Mouse (Mus musculus): ENCODE data around the gene Olfr169.
"Not testable (repeated sequence)": the region's sequence is repeated elsewhere in the genome, so short reads cannot be mapped to it uniquely, and the experiment has no call there.

Gene Olfr169

DNA sequence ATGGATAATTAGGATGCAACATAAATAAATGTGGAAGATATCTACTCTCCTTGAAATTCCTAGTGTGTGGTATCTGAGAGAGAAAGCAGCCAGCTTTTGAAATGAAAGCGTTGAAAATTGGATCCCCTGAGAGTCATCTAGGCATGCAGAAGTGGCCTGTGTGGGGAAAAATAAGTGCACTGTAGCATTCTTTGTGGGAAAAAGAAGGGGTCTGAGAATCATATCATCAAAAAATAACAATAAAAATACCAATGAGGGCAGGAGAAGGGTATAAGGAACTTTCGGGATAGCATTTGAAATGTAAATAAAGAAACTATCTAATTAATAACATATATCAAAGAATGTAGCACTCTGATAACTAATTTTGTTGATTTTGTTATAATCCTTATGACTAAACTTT lies at the start of gene Olfr169:
Olfr169 (minus strand) TSS at position 101 of the 400 bp plus-strand sequence.
- in situ Hi-C loops (cut with MboI; ENCODE audit: low sequenced_read_pairs) = not testable (repeated sequence)

- in situ Hi-C loops (cut with MboI; ENCODE audit: low sequenced_read_pairs) = not testable (repeated sequence)
Observed at GRCm38 (mm10) chr16:19611782-19612181, 40.2 kb upstream of the Olfr169 start, which contains the start of gene Olfr170. Gene Olfr170, minus strand, starts transcription at chr16:19611882.

GRCm38 (mm10) chr16:19603166-19603565 lies 31.6 kb upstream of the Olfr169 start:
- in situ Hi-C loops (cut with MboI; ENCODE audit: low sequenced_read_pairs) = no loop called here

DNA sequence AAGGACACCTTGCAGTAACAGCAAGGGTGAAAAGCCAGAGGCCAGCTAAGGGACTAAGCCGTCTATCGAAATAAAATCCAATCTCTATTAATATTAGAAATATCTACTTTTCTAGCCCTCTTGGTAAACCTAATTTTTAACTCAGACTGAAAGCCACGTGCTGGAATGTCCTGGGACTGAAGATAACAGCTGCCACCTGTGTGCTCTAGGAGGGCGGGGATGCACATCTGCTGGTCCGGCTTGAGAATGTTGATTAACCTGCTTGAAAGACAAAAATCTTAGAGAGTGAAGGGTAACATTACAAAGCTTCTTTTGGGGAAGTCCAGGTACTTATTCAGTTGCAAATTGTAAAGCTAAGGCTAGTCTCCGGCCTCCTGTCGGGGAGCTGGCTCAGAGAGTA lies 18.2 kb downstream of the Olfr169 start:
- in situ Hi-C loops (cut with MboI; ENCODE audit: low sequenced_read_pairs) = not testable (repeated sequence)

DNA sequence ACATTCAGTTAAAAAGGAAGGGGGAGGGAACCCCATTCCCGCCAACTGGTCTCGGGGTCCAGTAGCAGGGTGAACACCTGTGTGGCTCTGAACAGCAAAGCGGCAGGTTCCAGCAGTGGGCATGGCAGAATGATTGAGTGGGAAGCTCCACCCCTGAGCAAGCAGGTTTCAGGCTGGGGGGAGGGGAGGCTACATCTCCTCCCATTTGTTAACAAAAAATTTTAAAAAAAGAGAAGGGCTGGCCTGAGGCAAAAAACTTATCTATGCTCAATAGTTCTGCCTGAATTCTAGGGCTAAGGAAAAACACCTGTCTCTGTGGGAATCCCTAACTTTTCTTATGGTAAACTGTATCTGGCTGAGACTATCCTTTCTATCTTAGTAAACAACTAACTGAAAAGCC lies 19.4 kb downstream of the Olfr169 start:
- in situ Hi-C loops (cut with MboI; ENCODE audit: low sequenced_read_pairs) = not testable (repeated sequence)

GRCm38 (mm10) chr16:19535455-19535854 lies 36.2 kb downstream of the Olfr169 start, which contains the start of gene Olfr168:
Gene Olfr168, minus strand, starts transcription at chr16:19535555.
- in situ Hi-C loops (cut with MboI; ENCODE audit: low sequenced_read_pairs) = no loop called here

DNA sequence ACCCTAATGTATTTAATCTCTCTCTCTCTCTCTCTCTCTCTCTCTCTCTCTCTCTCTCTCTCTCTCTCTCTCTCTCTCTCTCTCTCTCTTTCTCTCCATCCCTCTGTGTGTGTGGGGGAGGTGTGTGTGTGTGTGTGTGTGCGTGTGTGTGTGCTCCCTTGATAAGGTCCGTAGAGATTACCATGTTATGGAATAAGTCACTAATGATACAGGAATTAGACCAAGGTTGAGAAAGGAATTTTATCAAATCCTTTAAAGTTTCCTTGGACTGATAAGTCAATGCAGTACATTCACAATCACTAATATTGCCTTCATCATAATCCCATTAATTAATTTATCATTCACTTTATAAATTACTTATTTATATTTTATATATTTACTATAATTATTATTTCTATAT lies 49.4 kb downstream of the Olfr169 start, which contains the start of gene Olfr167:
Olfr167 (minus strand) TSS at position 101 of the 400 bp plus-strand sequence.
- in situ Hi-C loops (cut with MboI; ENCODE audit: low sequenced_read_pairs) = no loop called here
